Mouse (Mus musculus) thymus, postnatal 25 days (tissue): ENCODE measurements around the gene Gm10226.
"Not testable (repeated sequence)": the region's sequence is repeated elsewhere in the genome, so short reads cannot be mapped to it uniquely, and the experiment has no call there.

Experiments used
- DNase-seq: peaks from one replicate; pipeline ENCODE4 v3.0.0; 2022

Gm10226 gene

DNA sequence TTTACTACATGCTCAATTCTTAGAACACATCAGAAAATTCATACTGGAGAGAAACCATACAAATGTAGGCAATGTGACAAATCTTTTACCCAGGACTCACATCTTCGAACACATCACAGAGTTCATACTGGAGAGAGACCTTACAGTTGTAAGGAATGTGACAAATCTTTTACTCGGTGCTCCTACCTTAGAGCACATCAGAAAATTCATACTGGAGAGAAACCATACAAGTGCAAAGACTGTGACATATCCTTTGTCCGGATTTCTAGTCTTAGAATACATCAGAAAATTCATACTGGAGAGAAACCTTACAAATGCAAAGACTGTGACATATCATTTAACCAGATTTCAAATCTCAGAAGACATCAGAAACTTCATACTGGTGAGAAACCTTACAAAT is at the start of gene Gm10226:
Gm10226 (plus strand) TSS at position 301 of the 400 bp plus-strand sequence.
- DNase-seq: no peak

DNA sequence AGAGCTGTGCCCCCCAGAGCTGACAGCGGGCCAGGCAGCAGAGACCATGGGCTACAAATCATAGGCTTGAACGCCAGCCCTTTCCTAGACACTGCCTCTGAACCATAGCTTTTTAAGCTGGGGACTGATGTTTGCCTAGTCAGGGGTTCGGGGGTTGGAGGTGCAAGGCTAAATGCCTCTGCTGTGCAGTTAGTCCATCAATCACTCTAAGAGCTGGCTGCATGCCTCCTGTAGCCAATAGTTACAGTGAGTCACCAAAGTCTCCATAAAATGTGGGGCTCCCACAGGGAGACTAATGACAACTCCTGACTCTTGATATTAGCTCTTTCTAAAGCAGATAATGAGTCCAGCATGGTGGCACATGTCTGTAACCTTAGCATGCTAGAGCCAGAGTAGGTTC is 42.9 kb upstream of the Gm10226 start:
- DNase-seq: no peak

DNA sequence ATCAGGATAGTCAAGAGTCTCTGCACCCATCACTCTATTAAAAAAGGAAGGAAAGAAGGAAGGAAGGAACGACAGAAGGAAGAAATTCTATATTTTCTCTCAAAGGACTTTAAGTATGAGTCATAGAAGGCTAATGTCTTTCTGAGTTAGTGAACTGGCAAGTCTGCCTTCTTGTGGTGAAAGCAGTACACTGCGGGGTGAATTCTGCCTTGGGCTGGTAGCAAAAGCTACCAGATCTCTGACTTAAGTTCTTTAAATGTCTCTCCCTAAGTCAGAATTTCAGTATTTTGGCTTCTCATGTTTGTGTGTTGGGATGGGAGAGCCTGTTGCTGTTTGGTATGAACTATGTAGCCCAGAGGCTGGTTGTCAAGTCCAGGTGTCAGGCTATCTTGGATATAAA is 41.7 kb upstream of the Gm10226 start:
- DNase-seq: peak; percentile 23

DNA sequence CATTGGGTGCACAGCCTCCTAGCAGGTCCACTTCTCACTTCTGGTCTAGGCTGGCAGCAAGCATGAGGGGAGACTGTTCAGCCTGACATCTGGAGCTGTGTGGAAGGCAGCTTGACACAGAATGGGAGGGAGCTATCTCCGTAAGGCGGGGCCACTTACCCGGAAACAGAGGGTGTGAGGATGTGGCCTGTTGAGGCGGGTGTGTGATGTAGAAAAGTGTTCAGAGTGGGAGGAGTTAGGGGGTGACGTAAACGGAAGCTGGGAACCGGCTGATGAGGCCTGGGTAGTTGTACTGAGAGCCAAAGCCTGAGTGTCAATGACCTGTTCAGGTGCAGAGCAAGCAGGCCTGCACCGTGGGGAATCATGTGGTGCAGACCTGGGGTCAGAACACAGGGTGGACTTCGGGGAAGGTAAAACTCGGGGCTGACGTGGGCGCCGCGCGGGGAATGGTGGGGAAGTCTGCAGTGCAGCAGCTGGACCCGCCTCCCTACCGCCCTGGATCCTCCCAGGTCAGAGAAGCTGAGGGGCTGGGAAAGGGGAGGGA is 41.2 kb upstream of the Gm10226 start, which contains the start of gene Zfp983:
Zfp983 (plus strand) TSS at position 261 of the 544 bp plus-strand sequence.
- peak; percentile 85 for DNase-seq

DNA sequence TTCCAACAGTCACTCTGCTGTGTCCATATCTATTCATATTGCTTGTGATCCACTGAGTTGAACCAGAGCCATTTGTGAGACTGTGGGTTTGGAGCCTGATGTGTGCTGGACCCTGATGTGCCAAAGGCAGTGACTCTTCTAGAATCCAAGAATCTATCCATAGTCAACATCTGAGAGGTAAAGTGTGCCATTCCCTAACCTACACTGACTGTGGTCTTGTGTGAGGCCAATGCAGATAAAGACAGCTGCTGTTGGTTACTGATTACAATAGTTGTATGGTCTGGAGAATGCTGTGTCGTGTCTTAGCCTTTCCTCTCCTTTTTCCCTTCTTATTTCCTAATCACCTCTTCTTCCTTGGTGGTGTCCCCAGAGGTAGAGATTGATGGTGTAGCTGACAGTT is 12.8 kb upstream of the Gm10226 start:
- not testable (repeated sequence) for DNase-seq

DNA sequence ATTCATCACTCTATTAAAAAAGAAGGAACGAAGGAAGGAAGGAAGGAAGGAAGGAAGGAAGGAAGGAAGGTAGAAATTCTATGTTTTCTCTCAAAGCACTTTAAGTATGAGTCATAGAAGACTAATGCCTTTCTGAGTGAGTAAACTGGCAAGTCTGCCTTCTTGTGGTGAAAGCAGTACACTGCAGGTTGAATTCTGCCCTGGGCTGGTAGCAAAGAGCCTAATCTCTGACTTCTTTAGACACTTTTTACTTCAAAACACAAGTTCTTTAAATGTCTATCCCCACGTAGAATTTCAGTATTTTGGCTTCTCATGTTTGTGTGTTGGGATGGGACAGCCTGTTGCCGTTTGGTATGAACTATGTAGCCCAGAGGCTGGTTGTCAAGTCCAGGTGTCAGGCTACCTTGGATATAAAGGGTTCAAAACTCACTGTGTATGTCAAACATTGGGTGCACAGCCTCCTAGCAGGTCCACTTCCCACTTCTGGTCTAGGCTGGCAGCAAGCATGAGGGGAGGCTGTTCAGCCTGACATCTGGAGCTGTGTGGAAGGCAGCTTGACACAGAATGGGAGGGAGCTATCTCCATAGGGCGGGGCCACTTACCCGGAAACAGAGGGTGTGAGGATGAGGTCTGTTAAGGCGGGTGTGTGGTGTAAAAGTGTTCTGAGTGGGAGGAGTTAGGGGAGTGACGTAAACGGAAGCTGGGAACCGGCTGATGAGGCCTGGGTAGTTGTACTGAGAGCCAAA is 12.2 kb upstream of the Gm10226 start:
- DNase-seq: peak; percentile 92

DNA sequence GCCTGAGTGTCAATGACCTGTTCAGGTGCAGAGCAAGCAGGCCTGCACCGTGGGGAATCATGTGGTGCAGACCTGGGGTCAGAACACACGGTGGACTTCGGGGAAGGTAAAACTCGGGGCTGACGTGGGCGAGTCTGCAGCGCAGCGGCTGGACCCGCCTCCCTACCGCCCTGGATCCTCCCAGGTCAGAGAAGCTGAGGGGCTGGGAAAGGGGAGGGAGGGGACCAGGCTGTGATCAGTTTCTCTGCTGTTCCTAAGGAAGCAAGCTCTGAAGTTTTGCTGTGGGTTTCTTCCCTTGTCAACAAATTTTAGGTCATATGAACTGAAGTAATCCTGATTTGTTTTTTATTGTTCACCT is 11.7 kb upstream of the Gm10226 start:
- DNase-seq: not testable (repeated sequence)

DNA sequence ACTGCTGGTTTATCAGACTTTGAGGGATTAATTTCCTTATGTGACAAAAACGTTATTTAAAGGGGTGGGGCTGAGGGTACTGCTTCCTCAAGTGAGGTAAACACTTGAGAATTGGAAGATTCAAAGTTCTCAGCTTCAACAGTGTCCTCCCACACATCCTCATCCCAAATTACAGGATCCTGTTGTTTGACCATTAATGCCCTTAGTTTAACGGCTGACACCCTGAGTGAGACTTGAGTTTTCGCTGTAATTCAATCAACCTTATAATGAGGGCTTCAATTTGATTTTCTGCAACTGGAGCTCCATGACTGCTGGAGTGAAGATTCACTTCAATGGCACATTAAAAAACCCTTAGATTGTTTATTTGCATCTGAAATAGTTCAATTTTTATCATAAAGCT is 1.7 kb downstream of the Gm10226 start:
- no peak for DNase-seq

DNA sequence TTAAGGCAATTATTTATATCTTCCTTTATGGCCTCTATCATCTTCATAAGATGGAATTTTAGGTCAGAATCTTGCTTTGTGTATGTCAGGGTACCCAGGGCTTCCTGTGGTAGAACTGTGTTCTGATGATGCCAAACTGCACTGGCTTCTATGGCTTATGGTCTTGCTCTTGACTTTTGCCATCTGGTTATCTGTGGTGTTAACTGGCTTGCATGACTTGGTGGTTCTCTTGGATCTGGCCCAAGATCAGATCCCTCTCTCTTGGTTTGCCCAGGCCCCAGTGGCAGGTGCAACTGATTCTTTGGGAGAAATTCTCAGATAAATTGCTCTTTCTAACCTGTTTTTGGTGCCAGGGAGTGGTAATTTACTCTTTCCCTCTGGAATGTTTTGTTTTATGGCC is 4.4 kb downstream of the Gm10226 start:
- no peak for DNase-seq

DNA sequence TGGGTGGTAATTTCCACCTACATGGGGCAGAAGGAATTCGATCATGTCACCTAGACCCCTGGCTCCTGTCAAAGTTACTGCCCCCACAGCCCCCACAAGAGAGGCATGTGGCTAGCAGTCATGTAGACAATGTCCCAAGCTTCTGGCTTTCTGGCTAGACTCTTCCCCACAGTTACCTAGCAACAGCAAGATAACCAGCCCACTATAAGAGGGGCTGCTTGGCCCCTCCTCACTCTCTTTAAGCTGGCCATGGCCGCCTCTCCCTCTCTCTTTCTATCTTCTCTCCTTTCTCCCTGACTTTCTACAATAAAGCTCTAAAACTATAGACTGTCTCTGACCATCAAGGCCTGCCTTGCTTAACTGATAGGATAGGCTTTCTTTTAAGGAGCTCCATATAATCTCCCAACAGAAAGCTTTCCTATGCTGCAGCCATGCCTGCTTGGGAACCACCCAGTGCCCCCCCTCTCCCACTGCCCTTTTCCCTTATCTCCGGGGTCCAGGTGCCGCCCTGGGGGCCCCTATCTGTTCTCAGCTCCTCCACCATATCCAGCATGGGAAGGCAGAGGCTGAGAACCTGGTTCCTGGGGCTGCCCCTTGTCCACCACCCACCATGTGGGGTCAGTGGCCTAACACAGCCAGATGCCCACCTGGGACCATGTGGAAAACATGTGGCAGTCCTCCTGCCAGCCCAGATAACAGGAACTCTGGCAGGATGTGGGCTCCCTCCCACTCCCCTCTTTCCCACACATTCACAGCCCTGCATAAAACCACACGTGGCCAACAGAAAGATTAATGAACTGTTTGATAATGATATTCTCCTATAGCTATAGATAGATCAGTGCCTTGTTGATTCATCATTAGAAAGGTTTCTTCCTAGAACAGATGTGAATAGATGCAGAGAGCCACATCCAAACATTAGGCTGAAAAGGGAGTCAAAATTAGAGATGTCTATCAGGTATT is 10.9 kb downstream of the Gm10226 start:
- DNase-seq: no peak

DNA sequence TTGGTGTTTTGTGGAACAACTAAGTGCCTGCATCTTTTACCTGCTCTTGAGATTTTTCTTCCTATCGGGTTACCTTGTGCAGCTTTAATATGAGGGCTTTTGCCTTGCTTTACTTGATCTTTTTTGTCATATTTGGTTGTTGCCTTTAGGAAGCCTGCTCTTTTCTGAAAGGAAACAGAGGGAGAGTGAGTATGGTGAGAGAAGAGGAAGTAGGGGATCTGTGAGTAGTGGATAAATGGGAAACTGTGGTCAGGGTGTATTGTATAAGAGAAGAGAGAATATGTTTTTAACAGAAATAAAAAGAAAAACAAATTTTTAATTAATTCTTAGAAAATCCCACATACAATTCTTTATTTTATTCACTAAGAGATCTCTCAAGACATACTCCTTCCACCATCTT is 11.8 kb downstream of the Gm10226 start:
- no peak for DNase-seq

DNA sequence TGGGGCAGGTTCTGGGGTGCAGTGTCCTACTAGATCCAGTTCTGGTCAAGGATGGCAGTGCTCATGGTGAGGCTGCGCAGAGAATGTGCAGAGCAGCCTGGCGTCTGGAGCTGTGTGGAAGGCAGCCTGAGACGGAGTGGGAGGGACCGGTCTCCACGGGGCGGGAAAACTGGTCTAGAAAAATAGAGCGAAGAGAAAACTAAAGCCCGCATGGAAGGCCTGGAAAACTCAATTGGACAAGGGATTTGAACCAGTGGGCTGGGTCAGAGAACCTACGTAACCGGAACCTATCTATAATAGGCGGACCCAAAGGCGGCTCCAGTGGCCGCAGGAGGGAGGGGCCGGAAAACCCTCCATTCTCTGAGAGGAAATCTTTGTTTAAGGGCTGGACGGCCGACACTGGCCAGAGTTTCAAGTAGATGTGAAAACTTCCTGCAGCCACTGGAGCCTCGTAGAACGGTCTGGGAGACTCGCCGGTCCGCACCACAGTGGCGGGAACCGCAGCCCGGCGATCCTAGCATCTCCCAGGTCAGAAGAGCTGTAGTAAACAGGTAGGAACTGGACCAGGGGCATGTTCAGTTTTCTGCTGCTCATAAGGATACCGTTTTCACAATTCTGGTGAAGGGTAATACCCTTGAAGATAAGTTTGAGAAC is 15.8 kb downstream of the Gm10226 start, which contains the start of gene Zfp760:
Zfp760 (plus strand) TSS at position 399 of the 654 bp plus-strand sequence.
- DNase-seq: peak; percentile 51

DNA sequence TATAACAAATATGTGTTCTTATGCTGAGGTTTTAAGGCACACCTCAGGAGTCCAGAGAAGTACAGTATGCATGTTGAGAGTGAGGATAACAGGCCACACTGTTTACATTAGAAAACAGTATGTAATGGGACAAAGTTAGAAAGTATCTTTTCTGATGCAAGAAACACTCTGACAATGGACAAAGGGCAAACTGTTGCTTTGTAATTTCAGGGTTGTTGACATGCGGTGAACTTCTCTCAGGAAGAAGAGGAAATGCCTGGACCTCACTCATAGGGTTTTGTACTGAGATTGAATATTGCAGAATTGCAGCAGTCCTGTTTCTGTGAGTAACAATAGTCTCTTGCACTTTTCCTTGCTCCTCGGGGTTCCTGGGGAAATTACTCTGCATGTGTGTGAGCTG is 16.7 kb downstream of the Gm10226 start:
- no peak for DNase-seq

DNA sequence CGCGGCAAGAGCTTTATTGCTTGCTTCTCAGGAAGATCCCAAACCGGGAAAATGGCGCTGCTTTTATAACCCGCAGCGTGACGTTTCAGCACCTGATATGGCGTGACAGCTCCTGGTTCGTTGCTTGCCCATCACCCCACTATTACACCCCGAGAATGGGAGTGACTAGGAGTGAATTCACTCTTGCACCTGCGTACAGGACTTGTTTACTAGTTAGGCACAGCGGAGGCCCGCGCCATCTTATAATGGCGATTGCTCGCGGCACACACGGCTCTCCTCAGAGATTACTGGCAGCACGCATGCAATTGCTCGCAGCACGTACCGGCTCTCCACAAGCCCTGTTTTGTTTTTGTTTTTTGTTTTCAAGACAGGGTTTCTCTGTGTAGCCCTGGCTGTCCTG is 38.8 kb downstream of the Gm10226 start, which contains the start of gene Zfp229:
Zfp229 (plus strand) TSS at position 301 of the 400 bp plus-strand sequence.
- DNase-seq: not testable (repeated sequence)

DNA sequence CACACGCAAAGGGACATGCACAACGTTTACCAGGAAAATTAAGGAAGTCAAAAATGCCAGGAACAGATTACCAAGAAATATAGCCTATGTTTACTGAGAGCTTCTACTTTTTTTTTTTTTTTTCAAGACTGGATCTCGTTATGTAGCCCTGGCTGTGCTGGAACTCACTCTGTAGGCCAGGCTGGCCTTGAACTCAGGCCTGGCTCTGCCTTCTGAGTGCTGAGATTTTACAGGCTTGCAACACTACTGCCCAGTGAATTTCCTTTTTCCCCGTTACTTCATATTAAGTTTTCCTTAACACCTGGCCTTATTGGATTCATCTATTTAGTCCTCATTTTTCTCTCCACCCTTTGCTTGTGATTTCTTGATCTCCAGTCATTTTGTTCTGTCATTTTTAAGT is 41.4 kb downstream of the Gm10226 start:
- no peak for DNase-seq

DNA sequence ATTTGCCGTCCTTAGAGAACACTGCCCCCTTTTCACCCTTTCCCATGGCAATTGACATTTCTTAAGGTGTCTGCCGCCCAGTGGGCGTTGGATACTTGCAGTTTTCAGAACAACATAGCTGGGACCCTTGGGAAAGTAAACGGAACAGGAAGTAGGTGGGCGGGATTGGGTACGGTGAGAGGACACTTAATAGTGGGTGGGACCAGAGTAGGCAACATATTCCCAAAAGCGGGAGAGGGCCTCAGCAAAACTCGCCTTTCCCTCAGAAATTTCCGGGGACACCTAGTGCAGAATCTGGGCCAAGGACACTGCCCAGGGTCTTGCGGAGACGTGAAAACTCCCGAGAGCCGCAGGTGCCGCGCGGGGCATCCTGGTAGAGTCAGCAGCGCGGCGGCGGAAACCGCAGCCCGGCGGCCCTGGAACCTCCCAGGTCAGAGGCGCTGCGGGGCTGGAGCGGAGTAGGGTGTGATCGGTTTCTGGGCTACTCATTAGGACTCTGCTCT is 41.9 kb downstream of the Gm10226 start:
- DNase-seq: peak; percentile 76
